Mouse (Mus musculus) kidney, adult 2 months (tissue): ENCODE results near the gene Chtf18. TPM values are rescaled to one million over a fixed set of nuclear protein-coding genes. Genes with fewer than 3 reads are reported as not detected.

Source experiments
- DNase-seq: peaks from one replicate; pipeline ENCODE4 v3.0.0; 2021
- H3K27ac ChIP-seq: fragments of 200-500 bp; 2 replicates; pipeline ENCODE4 v1.5.1; 2012; ENCODE audit warnings: low read depth, low read length, control low read depth, inconsistent platforms; ENCODE audit not compliant: insufficient read depth
- H3K27me3 ChIP-seq: fragments of 200-500 bp; replicated peaks from 2 replicates; pipeline ENCODE4 v1.6.1; 2012; ENCODE audit warnings: mild to moderate bottlenecking, moderate library complexity, low read length, inconsistent platforms; ENCODE audit not compliant: control insufficient read depth, insufficient read depth
- H3K36me3 ChIP-seq: fragments of 200-500 bp; 2 replicates; pipeline ENCODE4 v1.6.1; 2012; ENCODE audit warnings: mild to moderate bottlenecking, moderate library complexity, low read length, inconsistent platforms; ENCODE audit not compliant: control insufficient read depth, insufficient read depth
- H3K4me1 ChIP-seq: fragments of 200-500 bp; 2 replicates; pipeline ENCODE4 v1.6.1; 2011; ENCODE audit warnings: low read length; ENCODE audit not compliant: control insufficient read depth, insufficient read depth
- H3K4me3 ChIP-seq: fragments of 200-500 bp; 2 replicates; pipeline ENCODE4 v1.5.1; 2011; ENCODE audit warnings: mild to moderate bottlenecking, low read depth, low read length, control low read depth; ENCODE audit not compliant: insufficient read depth
- CTCF ChIP-seq: fragments of 200-500 bp; conservative IDR thresholded peaks from 2 replicates; pipeline ENCODE4 v1.5.1; 2011; ENCODE audit warnings: low read depth, mild to moderate bottlenecking, control low read depth, low read length, moderate library complexity, mixed read lengths; ENCODE audit not compliant: insufficient read depth, insufficient read length
- POLR2A ChIP-seq: fragments of 200-500 bp; IDR thresholded peaks from one replicate; pipeline ENCODE4 v1.6.1; 2011; ENCODE audit warnings: low read depth, low read length, control low read depth
- WGBS: fragments of 180-500 bp; shearing (Covaris S2); methylation state at CpG from one replicate; pipeline ENCODE4 v1.1.7; 2018; 5-methylcytosine and 5-hydroxymethylcytosine counted together
- polyA plus RNA-seq: library from polyadenylated mRNA; depleted of rRNA; stranded (reverse); fragments of >200 nt; gene quantifications from 2 replicates; pipeline ENCODE4 v1.2.3, GENCODE M21; 2012

Gene Chtf18
- polyA plus RNA-seq, 1 experiment, result 0.75 TPM

DNA sequence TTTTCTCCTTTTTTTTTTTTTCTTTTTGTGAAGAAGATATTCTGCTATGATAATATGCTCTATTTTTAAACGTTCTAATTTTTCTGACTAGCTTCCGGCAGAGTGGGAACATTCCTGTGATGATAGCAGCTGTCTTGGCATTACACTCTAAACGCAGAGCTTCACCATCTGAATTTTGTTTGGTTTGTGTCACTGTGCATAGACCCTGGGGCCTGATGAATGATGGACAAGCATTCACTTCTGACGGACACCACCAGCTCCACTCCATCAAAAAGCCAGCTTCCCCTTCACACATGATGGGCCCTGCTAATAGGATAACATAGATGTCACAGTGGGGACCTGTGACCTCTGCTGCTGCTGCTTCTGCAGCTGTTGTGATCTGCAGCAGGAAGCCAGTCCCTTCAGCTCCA is 34.3 kb upstream of the Chtf18 start:
- Histone ChIP-seq H3K36me3 (no peaks in the 10 kb centered on the region), H3K27ac (no peak overlapping the region), H3K4me3 (no peak overlapping the region), H3K27me3 (no peaks in the 10 kb centered on the region), H3K4me1 (no peaks in the 10 kb centered on the region)
- no peak for DNase-seq
- TF ChIP-seq POLR2A (no peak), CTCF (no peak)
- WGBS, result 56% methylated on average over 4 of the region's 4 CpGs

DNA sequence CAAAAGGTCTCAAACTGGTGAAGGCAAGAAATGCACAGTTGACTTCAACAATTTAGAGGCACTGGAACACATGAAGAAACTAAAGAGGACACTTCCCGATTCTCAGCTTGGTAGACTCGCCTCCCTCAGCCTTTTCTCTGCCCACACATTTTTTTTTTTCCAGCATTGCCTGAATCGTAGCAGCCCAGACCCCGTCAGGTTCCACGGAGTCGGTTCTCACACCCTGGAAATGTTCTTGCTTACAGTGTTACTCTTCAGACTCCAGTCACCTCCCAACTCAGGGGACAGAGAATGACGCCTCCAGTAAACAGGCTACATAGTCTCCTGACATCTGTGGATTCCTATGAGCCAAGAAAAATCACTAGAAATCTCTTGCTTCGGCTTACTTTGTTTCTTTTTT is 32.9 kb upstream of the Chtf18 start:
- H3K36me3 ChIP-seq, result no peaks in the 10 kb centered on the region
- no peak overlapping the region for H3K27ac ChIP-seq
- no peak overlapping the region for H3K4me3 ChIP-seq
- H3K27me3 ChIP-seq, result no peaks in the 10 kb centered on the region
- WGBS, result 68% methylated on average over 8 of the region's 8 CpGs
- no peaks in the 10 kb centered on the region for H3K4me1 ChIP-seq
- TF ChIP-seq CTCF (no peak), POLR2A (no peak)
- DNase-seq, result no peak

DNA sequence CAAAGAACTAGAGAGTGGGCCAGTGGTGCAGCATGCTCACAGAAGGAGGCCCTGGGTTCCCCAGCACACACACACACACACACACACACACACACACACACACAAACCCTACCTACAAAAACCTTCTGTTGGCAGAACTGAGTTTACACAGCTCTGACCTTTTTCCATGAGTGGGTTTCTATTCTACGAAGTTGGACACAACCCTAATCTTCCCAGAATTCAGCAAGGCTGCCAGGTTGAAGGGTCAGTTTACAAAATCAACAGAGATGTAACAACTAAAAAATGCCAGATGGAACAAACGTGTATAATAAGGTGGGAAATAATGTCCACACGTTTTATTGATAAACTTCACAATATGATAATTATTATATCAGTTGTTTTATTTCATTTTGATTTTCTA is 30.5 kb upstream of the Chtf18 start:
- no peak overlapping the region for H3K27ac ChIP-seq
- no peaks in the 10 kb centered on the region for H3K4me1 ChIP-seq
- TF ChIP-seq POLR2A (no peak), CTCF (no peak)
- H3K27me3 ChIP-seq, result no peaks in the 10 kb centered on the region
- no peaks in the 10 kb centered on the region for H3K36me3 ChIP-seq
- 45% methylated on average over 3 of the region's 3 CpGs for WGBS
- no peak overlapping the region for H3K4me3 ChIP-seq
- DNase-seq, result no peak

DNA sequence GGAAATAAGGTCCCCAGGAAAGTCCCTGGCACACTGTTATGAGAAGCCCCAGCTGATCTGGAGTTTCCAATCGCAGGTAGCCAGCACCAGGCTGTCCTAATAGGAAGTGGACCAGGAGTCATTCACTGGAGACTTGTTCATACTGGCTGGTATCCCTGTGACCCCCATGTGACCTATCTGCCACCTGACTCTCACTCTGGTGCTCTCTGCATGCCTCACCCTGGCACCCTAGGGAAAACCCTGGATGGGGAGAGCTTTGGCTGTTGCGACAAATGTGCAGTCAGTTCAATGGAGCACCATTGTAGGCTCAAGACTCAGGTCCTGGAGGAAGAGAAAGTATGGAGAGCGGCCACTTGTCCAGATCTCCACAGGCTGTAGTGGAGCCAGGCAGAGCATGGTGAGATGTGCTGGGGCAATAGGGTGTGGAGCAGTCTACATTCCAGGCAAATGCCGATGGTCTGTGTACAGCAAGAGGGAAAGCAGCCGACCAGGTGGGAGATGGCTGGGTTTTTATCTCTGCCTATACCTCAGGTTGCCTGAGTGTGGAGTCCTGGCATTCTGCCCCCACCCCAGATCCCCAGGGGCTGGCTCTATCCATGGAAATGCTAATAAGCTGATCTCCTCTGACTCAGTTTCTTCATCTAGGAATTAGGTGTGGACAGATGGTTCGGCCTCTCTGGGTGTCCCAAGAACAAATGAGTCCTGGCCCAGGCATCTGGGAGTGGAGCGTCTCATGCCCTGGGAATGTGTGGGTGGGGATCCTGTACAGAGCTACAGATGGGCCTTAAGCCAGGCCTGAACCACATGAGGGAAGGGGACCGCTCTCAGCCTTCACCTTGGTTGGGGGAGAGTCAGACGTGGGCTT is 29.4 kb upstream of the Chtf18 start:
- no peaks in the 10 kb centered on the region for H3K27me3 ChIP-seq
- H3K4me1 ChIP-seq, result no peaks in the 10 kb centered on the region
- no peaks in the 10 kb centered on the region for H3K36me3 ChIP-seq
- 68% methylated on average over 9 of the region's 9 CpGs for WGBS
- H3K27ac ChIP-seq, result no peak overlapping the region
- TF ChIP-seq POLR2A, result no peak
- TF ChIP-seq CTCF, result no peak
- H3K4me3 ChIP-seq, result no peak overlapping the region
- no peak for DNase-seq

DNA sequence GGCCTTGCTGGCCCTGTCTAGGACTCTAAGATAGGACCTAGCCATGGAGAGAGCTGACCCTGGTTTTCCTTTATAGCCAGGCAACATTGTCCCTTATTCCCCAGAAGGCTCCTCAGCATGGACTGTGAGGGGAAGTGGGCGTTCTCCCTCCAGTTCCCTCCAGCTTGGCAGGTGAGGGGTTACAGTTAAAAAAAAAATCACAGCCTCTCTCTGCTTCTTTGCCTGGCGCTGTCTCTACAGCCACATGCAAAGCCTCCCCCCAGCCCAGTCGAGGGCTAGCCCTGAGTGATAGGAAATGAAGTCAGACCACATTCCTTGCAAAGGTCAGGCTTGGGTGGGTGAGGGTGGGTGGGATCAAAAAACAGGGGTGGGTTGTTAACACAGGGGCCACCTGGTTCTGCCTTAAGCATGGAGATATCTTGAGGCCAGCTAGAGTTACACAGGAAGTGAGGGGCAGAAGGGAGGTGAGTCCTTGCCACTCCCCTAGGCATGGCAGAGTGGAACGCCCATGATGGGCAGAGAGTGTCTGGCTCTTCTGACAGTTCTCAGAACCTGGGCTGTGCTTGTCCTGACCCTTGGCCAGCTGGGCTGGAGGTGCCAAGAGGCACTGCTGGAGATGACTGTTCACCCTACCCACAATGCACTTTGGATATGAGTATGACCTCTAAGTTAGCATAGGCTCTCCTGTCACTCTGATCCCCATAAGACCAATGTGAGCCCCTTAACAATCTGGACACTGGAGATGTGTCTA is 28.6 kb upstream of the Chtf18 start:
- Histone ChIP-seq H3K4me1 (no peaks in the 10 kb centered on the region), H3K36me3 (no peaks in the 10 kb centered on the region), H3K4me3 (no peak overlapping the region), H3K27ac (no peak overlapping the region), H3K27me3 (no peaks in the 10 kb centered on the region)
- WGBS, result 21% methylated on average over 4 of the region's 4 CpGs
- DNase-seq, result peak; percentile 30
- TF ChIP-seq CTCF (no peak), POLR2A (no peak)

DNA sequence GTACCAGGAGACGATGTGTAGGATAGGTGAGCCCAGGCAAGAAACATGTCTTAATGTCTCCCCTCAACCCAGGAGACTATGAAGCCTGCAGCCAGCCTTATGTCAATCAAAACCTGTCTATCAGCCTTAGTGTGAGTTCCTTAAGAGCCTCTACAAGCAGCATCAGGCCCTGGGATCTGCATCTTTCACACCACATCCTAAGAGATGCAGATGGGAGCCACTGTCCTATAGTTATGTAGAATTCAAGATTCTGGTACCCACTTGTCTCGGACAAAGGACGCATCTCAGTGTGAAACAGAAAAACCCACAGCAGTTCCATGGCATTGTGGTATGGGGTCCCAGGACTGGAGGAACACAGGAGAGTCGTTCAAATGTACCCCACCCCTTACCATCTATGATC is 27.9 kb upstream of the Chtf18 start:
- no peak overlapping the region for H3K4me3 ChIP-seq
- H3K27me3 ChIP-seq, result no peaks in the 10 kb centered on the region
- DNase-seq, result no peak
- TF ChIP-seq CTCF, result no peak
- no peaks in the 10 kb centered on the region for H3K4me1 ChIP-seq
- WGBS, result 81% methylated on average over 4 of the region's 4 CpGs
- no peaks in the 10 kb centered on the region for H3K36me3 ChIP-seq
- no peak overlapping the region for H3K27ac ChIP-seq

DNA sequence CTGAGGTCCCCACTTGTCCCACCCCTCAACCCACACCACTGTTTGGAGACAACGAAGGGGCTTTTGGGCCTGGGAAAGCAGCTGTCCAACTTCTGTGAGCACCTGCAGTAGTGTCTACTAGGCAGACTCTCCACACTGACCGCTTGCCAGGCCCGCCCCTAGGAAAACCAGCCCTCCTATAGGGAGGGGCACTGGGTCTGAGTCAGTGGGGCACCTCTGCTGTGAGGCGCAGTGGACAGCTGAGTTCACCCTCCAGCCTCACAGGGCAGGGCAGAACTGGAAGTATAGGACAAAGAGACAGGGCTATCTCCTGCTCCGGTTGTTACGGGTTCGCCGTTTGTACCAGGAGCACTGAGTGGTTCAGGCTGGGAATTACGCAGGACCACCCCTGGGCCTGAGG is 27.0 kb upstream of the Chtf18 start, which contains the start of gene Msln:
Gene Msln, minus strand, starts transcription at position 138 of the 400 bp plus-strand sequence.
- Histone ChIP-seq H3K4me3 (no peak within 1 kb of the TSS), H3K27me3 (no peaks in the 10 kb centered on the region), H3K36me3 (no peaks in the 10 kb centered on the region), H3K27ac (no peak within 1 kb of the TSS), H3K4me1 (no peaks in the 10 kb centered on the region)
- DNase-seq, result no peak
- WGBS, result 86% methylated on average over 9 of the region's 9 CpGs
- TF ChIP-seq POLR2A (no peak), CTCF (no peak)
